Mouse (Mus musculus): ENCODE results near the gene Prm2.

- TF ChIP-seq MAX (IDR thresholded peaks at IDR 0.05; ENCODE audit: low read depth) (no peak), POLR2A (IDR thresholded peaks at IDR 0.05; ENCODE audit: insufficient read length, low read depth) (no peak), POLR2AphosphoS2 (IDR thresholded peaks at IDR 0.05; ENCODE audit: insufficient read length, low read depth) (no peak), MYOD1 (IDR thresholded peaks at IDR 0.05; ENCODE audit: control insufficient read depth in 1 of 3, insufficient read length in 2 of 3, low read depth in 2 of 3) (no peak), E2F4 (IDR thresholded peaks at IDR 0.05; ENCODE audit: insufficient read depth) (no peak), MYOG (IDR thresholded peaks at IDR 0.05; ENCODE audit: control insufficient read depth in 1 of 3, insufficient read depth in 1 of 3, insufficient read length in 2 of 3, low read depth in 2 of 3) (no peak), TCF12 (IDR thresholded peaks at IDR 0.05; ENCODE audit: insufficient read depth, poor library complexity, severe bottlenecking) (no peak), CEBPB (IDR thresholded peaks at IDR 0.05; ENCODE audit: insufficient read depth, poor library complexity, severe bottlenecking) (no peak), REST (IDR thresholded peaks at IDR 0.05; ENCODE audit: insufficient read depth, insufficient read length) (no peak), TCF3 (IDR thresholded peaks at IDR 0.05; ENCODE audit: insufficient read length, low read depth) (no peak), SRF (IDR thresholded peaks at IDR 0.05; ENCODE audit: control insufficient read depth, insufficient read length, low read depth) (no peak), USF1 (IDR thresholded peaks at IDR 0.05; ENCODE audit: low read depth) (no peak)
These were observed 9.0 kb downstream of the Prm2 start for GRCm38 (mm10) chr16:10786782-10787547.
